Mouse (Mus musculus): Measurements from ENCODE around the gene Copz1. TPM values are rescaled to one million over a fixed set of nuclear protein-coding genes. Genes with fewer than 3 reads are reported as not detected.
A peak's percentile ranks its signal among the peaks of the same experiment; 100 is the strongest.

Gene Copz1
- polyA plus RNA-seq, 1 experiment from 2014 or later, result 231 TPM

GRCm38 (mm10) chr15:103305792-103306645 lies 33.5 kb downstream of the Copz1 start:
- Histone ChIP-seq H3K9me3 (ENCODE audit: control insufficient read depth, low read length) (no peaks in the 10 kb centered on the region), H3K4me3 (replicated peaks; ENCODE audit: low read depth, low read length) (peak overlapping the region; percentile 36), H3K27me3 (ENCODE audit: control insufficient read depth, insufficient read depth, low read length) (no peaks in the 10 kb centered on the region; the same call in 1 of the 2 replicates), H3K9ac (replicated peaks; ENCODE audit: low read length) (peak overlapping the region; percentile 76), H3K36me3 (ENCODE audit: control insufficient read depth, insufficient read depth, low read length) (no peaks in the 10 kb centered on the region), H3K27ac (replicated peaks; ENCODE audit: low read depth, low read length) (peak overlapping the region; percentile 99), H3K4me2 (ENCODE audit: low read length) (peak overlapping the region; percentile 81), H3K4me1 (ENCODE audit: control insufficient read depth, insufficient read depth, low read length) (peaks cover 58% of the 10 kb centered on the region)
- DNase-seq, result no peak
- 29% methylated on average over 8 of the region's 8 CpGs for WGBS
- no peak for ATAC-seq (ENCODE audit: low FRiP score, low TSS enrichment)

GRCm38 (mm10) chr15:103307125-103307524 lies 34.6 kb downstream of the Copz1 start:
- Histone ChIP-seq H3K4me2 (ENCODE audit: low read length) (peak overlapping the region; percentile 13; the same call in 1 of the 2 replicates), H3K9ac (replicated peaks; ENCODE audit: low read length) (no peak overlapping the region; the same call in 1 of the 2 replicates), H3K4me1 (ENCODE audit: control insufficient read depth, insufficient read depth, low read length) (peaks cover 47% of the 10 kb centered on the region), H3K4me3 (replicated peaks; ENCODE audit: low read depth, low read length) (no peak overlapping the region), H3K27me3 (ENCODE audit: control insufficient read depth, insufficient read depth, low read length) (no peaks in the 10 kb centered on the region; the same call in 1 of the 2 replicates), H3K36me3 (ENCODE audit: control insufficient read depth, insufficient read depth, low read length) (no peaks in the 10 kb centered on the region), H3K9me3 (ENCODE audit: control insufficient read depth, low read length) (no peaks in the 10 kb centered on the region), H3K27ac (replicated peaks; ENCODE audit: low read depth, low read length) (peak overlapping the region; percentile 99)
- ATAC-seq (ENCODE audit: low FRiP score, low TSS enrichment) (no peak), DNase-seq (peak; percentile 97)
- WGBS, result 1% methylated on average over 7 of the region's 7 CpGs

GRCm38 (mm10) chr15:103308056-103308875 lies 35.8 kb downstream of the Copz1 start:
- H3K4me1 ChIP-seq (ENCODE audit: control insufficient read depth, insufficient read depth, low read length), result peaks cover 36% of the 10 kb centered on the region
- 46% methylated on average over 28 of the region's 28 CpGs for WGBS
- peak overlapping the region; percentile 15; the same call in 1 of the 2 replicates for H3K4me2 ChIP-seq (ENCODE audit: low read length)
- ATAC-seq (ENCODE audit: low FRiP score, low TSS enrichment) (no peak), DNase-seq (no peak)
- peak overlapping the region; percentile 14; the same call in 1 of the 2 replicates for H3K9ac ChIP-seq (replicated peaks; ENCODE audit: low read length)
- H3K27ac ChIP-seq (replicated peaks; ENCODE audit: low read depth, low read length), result no peak overlapping the region
- no peaks in the 10 kb centered on the region; the same call in 1 of the 2 replicates for H3K27me3 ChIP-seq (ENCODE audit: control insufficient read depth, insufficient read depth, low read length)
- no peaks in the 10 kb centered on the region for H3K36me3 ChIP-seq (ENCODE audit: control insufficient read depth, insufficient read depth, low read length)
- no peaks in the 10 kb centered on the region for H3K9me3 ChIP-seq (ENCODE audit: control insufficient read depth, low read length)
- no peak overlapping the region for H3K4me3 ChIP-seq (replicated peaks; ENCODE audit: low read depth, low read length)

GRCm38 (mm10) chr15:103308876-103309580 lies 36.5 kb downstream of the Copz1 start:
- no peak overlapping the region for H3K4me3 ChIP-seq (replicated peaks; ENCODE audit: low read depth, low read length)
- H3K27ac ChIP-seq (replicated peaks; ENCODE audit: low read depth, low read length), result no peak overlapping the region
- H3K9ac ChIP-seq (replicated peaks; ENCODE audit: low read length), result peak overlapping the region; percentile 14; the same call in 1 of the 2 replicates
- ATAC-seq (ENCODE audit: low FRiP score, low TSS enrichment), result no peak
- H3K9me3 ChIP-seq (ENCODE audit: control insufficient read depth, low read length), result no peaks in the 10 kb centered on the region
- H3K4me1 ChIP-seq (ENCODE audit: control insufficient read depth, insufficient read depth, low read length), result peaks cover 28% of the 10 kb centered on the region
- H3K4me2 ChIP-seq (ENCODE audit: low read length), result peak overlapping the region; percentile 15; the same call in 1 of the 2 replicates
- DNase-seq, result no peak
- no peaks in the 10 kb centered on the region for H3K36me3 ChIP-seq (ENCODE audit: control insufficient read depth, insufficient read depth, low read length)
- no peaks in the 10 kb centered on the region; the same call in 1 of the 2 replicates for H3K27me3 ChIP-seq (ENCODE audit: control insufficient read depth, insufficient read depth, low read length)
- 63% methylated on average over 26 of the region's 26 CpGs for WGBS

- H3K27me3 ChIP-seq (ENCODE audit: control insufficient read depth, insufficient read depth, low read length), result no peaks in the 10 kb centered on the region; the same call in 1 of the 2 replicates
- no peak for DNase-seq
- no peak for ATAC-seq (ENCODE audit: low FRiP score, low TSS enrichment)
- no peaks in the 10 kb centered on the region for H3K9me3 ChIP-seq (ENCODE audit: control insufficient read depth, low read length)
- peaks cover 5% of the 10 kb centered on the region; the same call in 1 of the 2 replicates for H3K36me3 ChIP-seq (ENCODE audit: control insufficient read depth, insufficient read depth, low read length)
- no peak within 1 kb of the TSS for H3K4me3 ChIP-seq (replicated peaks; ENCODE audit: low read depth, low read length)
- H3K4me1 ChIP-seq (ENCODE audit: control insufficient read depth, insufficient read depth, low read length), result peaks cover 25% of the 10 kb centered on the region
- 80% methylated on average over 6 of the region's 6 CpGs for WGBS
- no peak within 1 kb of the TSS for H3K9ac ChIP-seq (replicated peaks; ENCODE audit: low read length)
- no peak within 1 kb of the TSS for H3K27ac ChIP-seq (replicated peaks; ENCODE audit: low read depth, low read length)
- H3K4me2 ChIP-seq (ENCODE audit: low read length), result no peak within 1 kb of the TSS
These were observed 37.9 kb downstream of the Copz1 start, which contains the start of gene Gpr84 for GRCm38 (mm10) chr15:103310365-103310910. Gene Gpr84, minus strand, starts transcription at chr15:103310612.

- H3K4me2 ChIP-seq (ENCODE audit: low read length), result peak overlapping the region; percentile 42; the same call in 1 of the 2 replicates
- 8% methylated on average over 18 of the region's 18 CpGs for WGBS
- no peak overlapping the region for H3K4me3 ChIP-seq (replicated peaks; ENCODE audit: low read depth, low read length)
- no peaks in the 10 kb centered on the region; the same call in 1 of the 2 replicates for H3K27me3 ChIP-seq (ENCODE audit: control insufficient read depth, insufficient read depth, low read length)
- H3K36me3 ChIP-seq (ENCODE audit: control insufficient read depth, insufficient read depth, low read length), result peaks cover 36% of the 10 kb centered on the region
- ATAC-seq (ENCODE audit: low FRiP score, low TSS enrichment), result no peak
- peaks cover 8% of the 10 kb centered on the region; the same call in 1 of the 2 replicates for H3K4me1 ChIP-seq (ENCODE audit: control insufficient read depth, insufficient read depth, low read length)
- DNase-seq, result peak; percentile 93
- H3K9ac ChIP-seq (replicated peaks; ENCODE audit: low read length), result 0 out of 2 replicates have a peak overlapping the region, but pooled peaks have one; percentile 13
- 0 out of 2 replicates have a peak overlapping the region, but pooled peaks have one; percentile 2 for H3K27ac ChIP-seq (replicated peaks; ENCODE audit: low read depth, low read length)
- no peaks in the 10 kb centered on the region for H3K9me3 ChIP-seq (ENCODE audit: control insufficient read depth, low read length)
These were observed 41.1 kb downstream of the Copz1 start for GRCm38 (mm10) chr15:103313495-103314095.

- 30% methylated on average over 21 of the region's 22 CpGs for WGBS
- 0 out of 2 replicates have a peak overlapping the region, but pooled peaks have one; percentile 37 for H3K9ac ChIP-seq (replicated peaks; ENCODE audit: low read length)
- H3K27me3 ChIP-seq (ENCODE audit: control insufficient read depth, insufficient read depth, low read length), result no peaks in the 10 kb centered on the region
- H3K36me3 ChIP-seq (ENCODE audit: control insufficient read depth, insufficient read depth, low read length), result peaks cover 42% of the 10 kb centered on the region
- DNase-seq (no peak), ATAC-seq (ENCODE audit: low FRiP score, low TSS enrichment) (peak; percentile 29; the same call in 1 of the 2 replicates)
- peaks cover 5% of the 10 kb centered on the region; the same call in 1 of the 2 replicates for H3K4me1 ChIP-seq (ENCODE audit: control insufficient read depth, insufficient read depth, low read length)
- H3K9me3 ChIP-seq (ENCODE audit: control insufficient read depth, low read length), result no peaks in the 10 kb centered on the region
- H3K4me2 ChIP-seq (ENCODE audit: low read length), result peak overlapping the region; percentile 42; the same call in 1 of the 2 replicates
- H3K27ac ChIP-seq (replicated peaks; ENCODE audit: low read depth, low read length), result 0 out of 2 replicates have a peak overlapping the region, but pooled peaks have one; percentile 2
- H3K4me3 ChIP-seq (replicated peaks; ENCODE audit: low read depth, low read length), result no peak overlapping the region
These were observed 41.7 kb downstream of the Copz1 start for GRCm38 (mm10) chr15:103314181-103314580.

Measured in midbrain, embryonic 14.5 days (tissue).